Mouse (Mus musculus) heart, postnatal 0 days (tissue): Measurements from ENCODE around the gene Epas1. TPM values are rescaled to one million over a fixed set of nuclear protein-coding genes. Genes with fewer than 3 reads are reported as not detected.

ENCODE experiments used
- ATAC-seq: fragments of 200-750 bp; cut with Nextera tagmentation; 2 replicates; pipeline ENCODE4 v1.8.0; 2017; ENCODE audit warnings: low read depth, moderate number of reproducible peaks, moderate library complexity; ENCODE audit not compliant: insufficient read depth
- DNase-seq: peaks from one replicate; pipeline ENCODE4 v3.0.0-alpha.2; 2016; ENCODE audit warnings: low spot score
- H3K27ac ChIP-seq: fragments of 300-500 bp; sonication (generic); 2 replicates; pipeline ENCODE4 v1.5.1; 2014; ENCODE audit warnings: low read depth, mild to moderate bottlenecking
- H3K27me3 ChIP-seq: fragments of 300-500 bp; sonication (generic); 2 replicates; pipeline ENCODE4 v1.6.1; 2014; ENCODE audit warnings: low read length, mixed read lengths; ENCODE audit not compliant: control insufficient read depth, insufficient read depth
- H3K36me3 ChIP-seq: fragments of 300-500 bp; sonication (generic); replicated peaks from 2 replicates; pipeline ENCODE4 v1.6.1; 2014; ENCODE audit warnings: low read length, mixed read lengths; ENCODE audit not compliant: control insufficient read depth, insufficient read depth
- H3K4me1 ChIP-seq: fragments of 300-500 bp; sonication (generic); 2 replicates; pipeline ENCODE4 v1.6.1; 2014; ENCODE audit warnings: antibody characterized with exemption; ENCODE audit not compliant: control insufficient read depth, insufficient read depth
- H3K4me2 ChIP-seq: fragments of 300-500 bp; sonication (generic); 2 replicates; pipeline ENCODE4 v1.6.1; 2014; ENCODE audit warnings: low read depth, mild to moderate bottlenecking, low read length, moderate library complexity
- H3K4me3 ChIP-seq: fragments of 300-500 bp; sonication (generic); 2 replicates; pipeline ENCODE4 v1.5.1; 2014; ENCODE audit warnings: low read depth, low read length
- H3K9ac ChIP-seq: fragments of 300-500 bp; sonication (generic); replicated peaks from 2 replicates; pipeline ENCODE4 v1.6.1; 2014; ENCODE audit warnings: low read depth, low read length, mixed read lengths
- H3K9me3 ChIP-seq: fragments of 300-500 bp; sonication (generic); replicated peaks from 2 replicates; pipeline ENCODE4 v1.6.1; 2016; ENCODE audit warnings: low read length; ENCODE audit not compliant: control insufficient read depth
- CTCF ChIP-seq: IDR thresholded peaks from 2 replicates; pipeline ENCODE4 v1.5.1; 2016; ENCODE audit warnings: antibody characterized with exemption, control low read depth, low read depth
- EP300 ChIP-seq: IDR thresholded peaks from 2 replicates; pipeline ENCODE4 v1.6.1; 2016; ENCODE audit warnings: antibody characterized with exemption, low read depth
- WGBS: fragments of 180-500 bp; shearing (Covaris S2); extraction: QIAGEN DNeasy Blood & Tissue Kit; methylation state at CpG from one replicate; pipeline ENCODE4 v1.1.7; 2014; 5-methylcytosine and 5-hydroxymethylcytosine counted together
- polyA plus RNA-seq: library from polyadenylated mRNA; unstranded; fragments of >200 nt; fragmentation: Nextera tagmentation; extraction: Ambion mirVana; gene quantifications from 2 replicates; pipeline ENCODE4 v1.2.1, GENCODE M21; 2015
- total RNA-seq: library from RNA; depleted of rRNA; stranded (reverse); fragments of >200 nt; gene quantifications from 2 replicates; pipeline ENCODE4 v1.2.3, GENCODE M21; 2014; ENCODE audit warnings: low replicate concordance

The Epas1 gene
- total and polyA plus RNA-seq, 2 experiments from 2014 or later: 9.1 to 28.7 TPM

- no peak for DNase-seq
- Histone ChIP-seq H3K9me3 (no peaks in the 10 kb centered on the region), H3K27me3 (no peaks in the 10 kb centered on the region), H3K27ac (no peak overlapping the region), H3K9ac (no peak overlapping the region), H3K4me3 (no peak overlapping the region), H3K36me3 (peaks cover 29% of the 10 kb centered on the region), H3K4me2 (no peak overlapping the region), H3K4me1 (no peaks in the 10 kb centered on the region)
- no peak for ATAC-seq
- no peak for TF ChIP-seq CTCF
- 62% methylated on average over 24 of the region's 24 CpGs for WGBS
Measured at GRCm38 (mm10) chr17:86815016-86815865, 61.7 kb downstream of the Epas1 start.

DNA sequence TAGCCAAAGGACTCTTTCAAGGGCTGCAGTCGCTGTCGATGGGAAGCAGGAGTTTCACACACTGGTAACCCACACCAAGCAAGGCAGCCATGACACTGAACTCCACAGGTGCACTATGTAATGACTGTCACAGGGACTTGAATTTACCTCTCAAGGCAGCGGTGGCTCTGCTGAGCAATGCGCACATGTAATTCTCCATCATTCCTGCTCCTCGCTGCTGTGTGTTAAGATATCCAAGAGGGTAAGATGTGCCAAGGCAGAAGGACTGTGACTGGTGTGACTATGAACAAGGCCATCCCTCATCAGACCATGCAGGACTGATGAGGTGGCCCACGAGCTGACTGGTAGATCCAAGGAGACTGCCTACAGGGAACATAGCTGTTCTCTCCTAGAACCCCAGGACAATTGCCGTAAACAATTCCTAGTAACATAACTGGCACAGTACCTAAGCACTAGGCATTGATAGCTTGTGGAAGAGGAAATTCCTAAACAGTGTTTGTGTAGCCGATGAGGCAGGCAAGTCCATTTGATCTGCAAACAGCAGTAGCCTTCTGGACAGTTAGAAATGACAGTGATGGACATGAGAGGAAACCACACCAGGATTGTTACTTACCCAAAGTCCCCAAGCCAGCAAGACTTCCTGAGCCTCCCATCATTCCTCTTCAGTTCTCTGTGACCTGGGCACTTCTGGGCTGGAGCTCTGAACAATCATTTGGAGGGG, 68.7 kb downstream of the Epas1 start:
- no peaks in the 10 kb centered on the region for H3K27me3 ChIP-seq
- no peak for TF ChIP-seq CTCF
- H3K9me3 ChIP-seq: no peaks in the 10 kb centered on the region
- H3K9ac ChIP-seq: no peak overlapping the region
- no peak overlapping the region for H3K27ac ChIP-seq
- ATAC-seq (no peak), DNase-seq (no peak)
- H3K4me3 ChIP-seq: no peak overlapping the region
- no peaks in the 10 kb centered on the region for H3K4me1 ChIP-seq
- H3K36me3 ChIP-seq: peaks cover 55% of the 10 kb centered on the region
- 81% methylated on average over 8 of the region's 8 CpGs for WGBS
- no peak overlapping the region for H3K4me2 ChIP-seq

DNA sequence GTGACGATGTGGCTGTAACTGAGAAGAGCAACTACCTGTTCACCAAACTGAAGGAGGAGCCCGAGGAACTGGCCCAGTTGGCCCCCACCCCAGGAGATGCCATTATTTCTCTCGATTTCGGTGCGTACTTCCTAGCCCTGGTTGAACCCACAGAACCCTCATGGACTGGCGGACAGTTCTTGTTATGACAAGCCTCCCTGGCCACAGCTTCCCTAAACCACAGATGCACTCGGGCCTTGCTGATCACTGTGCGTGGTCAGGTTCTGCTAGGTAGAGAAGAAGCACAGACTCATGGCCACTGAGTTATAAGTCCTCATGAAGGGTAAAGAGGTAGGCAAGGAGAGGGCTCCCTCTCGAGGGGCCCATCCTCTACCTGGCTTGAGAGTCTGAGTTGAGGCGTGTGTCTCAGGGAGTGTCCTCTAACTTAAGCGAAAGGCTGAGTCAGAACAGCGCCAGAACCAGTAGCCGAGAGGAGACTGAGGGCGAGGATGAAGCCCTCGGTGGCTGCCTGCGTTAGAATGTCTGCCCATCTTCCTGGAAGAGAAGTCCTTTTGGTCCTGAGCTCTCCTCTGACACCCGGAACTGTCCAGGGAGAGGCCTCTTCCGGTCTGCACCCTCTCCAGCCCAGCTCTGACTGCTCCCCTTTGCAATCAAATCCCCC, 71.1 kb downstream of the Epas1 start:
- ATAC-seq: no peak
- H3K4me2 ChIP-seq: no peak overlapping the region
- peaks cover 66% of the 10 kb centered on the region for H3K36me3 ChIP-seq
- H3K4me1 ChIP-seq: no peaks in the 10 kb centered on the region
- TF ChIP-seq EP300: no peak
- TF ChIP-seq CTCF: no peak
- 82% methylated on average over 18 of the region's 18 CpGs for WGBS
- H3K27ac ChIP-seq: no peak overlapping the region
- H3K9me3 ChIP-seq: no peaks in the 10 kb centered on the region
- no peak for DNase-seq
- H3K4me3 ChIP-seq: no peak overlapping the region
- H3K27me3 ChIP-seq: no peaks in the 10 kb centered on the region
- no peak overlapping the region for H3K9ac ChIP-seq

DNA sequence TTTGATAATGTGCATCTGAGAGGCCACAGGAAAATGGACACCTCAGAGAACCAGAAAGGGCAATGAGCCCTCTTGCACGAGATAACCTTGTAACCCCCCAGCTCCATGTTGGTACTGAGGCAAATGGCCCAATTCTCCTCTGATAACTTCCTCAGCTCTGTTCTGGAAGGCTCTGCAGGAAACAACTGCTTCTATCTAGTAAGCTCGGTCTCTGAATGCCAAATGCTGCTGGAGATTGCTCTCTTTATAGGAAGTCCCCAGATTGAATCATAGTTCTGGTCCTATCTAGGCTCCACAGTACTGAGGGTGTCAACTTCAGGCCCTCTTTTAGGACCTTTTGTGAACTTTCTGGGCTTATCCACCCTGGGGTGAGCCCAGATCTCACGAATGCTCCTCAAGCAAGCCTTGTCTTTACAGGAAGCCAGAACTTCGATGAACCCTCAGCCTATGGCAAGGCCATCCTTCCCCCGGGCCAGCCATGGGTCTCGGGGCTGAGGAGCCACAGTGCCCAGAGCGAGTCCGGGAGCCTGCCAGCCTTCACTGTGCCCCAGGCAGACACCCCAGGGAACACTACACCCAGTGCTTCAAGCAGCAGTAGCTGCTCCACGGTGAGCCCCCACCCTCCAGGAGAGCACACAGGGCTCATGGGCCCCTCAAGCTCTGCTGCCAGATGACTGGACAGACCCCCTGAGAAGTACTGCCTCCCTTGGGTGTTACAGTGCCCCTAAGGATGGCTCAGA, 71.8 kb downstream of the Epas1 start:
- Histone ChIP-seq H3K4me2 (no peak overlapping the region), H3K36me3 (peaks cover 66% of the 10 kb centered on the region), H3K4me3 (no peak overlapping the region), H3K9ac (no peak overlapping the region), H3K4me1 (no peaks in the 10 kb centered on the region), H3K9me3 (no peaks in the 10 kb centered on the region), H3K27ac (no peak overlapping the region), H3K27me3 (no peaks in the 10 kb centered on the region)
- no peak for DNase-seq
- TF ChIP-seq CTCF: no peak
- no peak for ATAC-seq
- 73% methylated on average over 9 of the region's 9 CpGs for WGBS

DNA sequence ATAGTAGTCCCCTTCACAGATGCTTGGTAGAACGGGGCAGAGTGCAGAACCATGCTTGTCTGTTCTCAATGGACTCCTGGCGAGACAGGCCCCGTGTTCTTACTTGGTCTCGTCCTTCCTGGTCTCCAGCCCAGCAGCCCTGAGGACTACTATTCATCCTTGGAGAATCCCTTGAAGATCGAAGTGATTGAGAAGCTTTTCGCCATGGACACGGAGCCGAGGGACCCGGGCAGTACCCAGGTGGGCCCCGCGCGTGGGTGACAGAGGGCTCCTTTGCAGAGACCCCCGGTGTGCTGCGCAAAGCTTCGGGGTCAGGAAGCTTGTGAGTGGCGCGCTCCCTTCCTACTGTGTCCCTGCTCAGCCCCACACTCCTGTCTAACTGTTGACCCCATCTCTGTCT, 72.9 kb downstream of the Epas1 start:
- no peak overlapping the region for H3K4me2 ChIP-seq
- WGBS: 92% methylated on average over 17 of the region's 17 CpGs
- DNase-seq: no peak
- no peak for TF ChIP-seq CTCF
- TF ChIP-seq EP300: no peak
- H3K9me3 ChIP-seq: no peaks in the 10 kb centered on the region
- no peak overlapping the region for H3K9ac ChIP-seq
- H3K27ac ChIP-seq: no peak overlapping the region
- no peak for ATAC-seq
- H3K4me1 ChIP-seq: no peaks in the 10 kb centered on the region
- no peaks in the 10 kb centered on the region for H3K27me3 ChIP-seq
- peaks cover 71% of the 10 kb centered on the region for H3K36me3 ChIP-seq
- H3K4me3 ChIP-seq: no peak overlapping the region
